Mouse (Mus musculus): ENCODE results near the gene Trpd52l3. TPM values are rescaled to one million over a fixed set of nuclear protein-coding genes. Genes with fewer than 3 reads are reported as not detected.

Trpd52l3 gene
- total RNA-seq, 2 experiments from 2014 or later: not detected

GRCm38 (mm10) chr19:30029894-30030635, 26.5 kb downstream of the Trpd52l3 start, which contains the start of gene Uhrf2:
Uhrf2 (plus strand) TSS chr19:30030513.
- DNase-seq: peak; percentile 92 to 93

- DNase-seq: no peak
Observed at GRCm38 (mm10) chr19:30030636-30031467, 27.3 kb downstream of the Trpd52l3 start.

- DNase-seq: no peak
Observed at GRCm38 (mm10) chr19:30031468-30031931, 27.9 kb downstream of the Trpd52l3 start.

GRCm38 (mm10) chr19:30032206-30032605, 28.6 kb downstream of the Trpd52l3 start:
- DNase-seq: no peak

DNA sequence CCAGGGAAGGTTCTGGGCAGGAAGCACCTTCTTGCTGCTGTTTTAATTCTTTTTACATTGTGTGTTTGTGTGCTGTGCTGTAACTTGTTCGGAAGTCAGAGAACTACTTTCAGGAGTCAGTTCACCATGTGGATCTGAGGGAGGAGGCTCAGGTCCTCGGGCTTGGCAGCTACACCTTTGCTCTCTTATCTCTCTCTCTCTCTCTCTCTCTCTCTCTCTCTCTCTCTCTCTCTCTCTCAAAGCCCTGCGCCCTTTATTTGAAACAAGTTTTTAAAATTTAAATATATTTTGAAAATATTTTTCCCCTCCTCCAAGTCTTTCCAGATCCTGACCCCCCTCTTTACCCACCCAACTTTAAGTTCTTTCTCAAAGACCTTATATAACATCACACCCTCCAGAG, 31.8 kb downstream of the Trpd52l3 start:
- DNase-seq: no peak

DNA sequence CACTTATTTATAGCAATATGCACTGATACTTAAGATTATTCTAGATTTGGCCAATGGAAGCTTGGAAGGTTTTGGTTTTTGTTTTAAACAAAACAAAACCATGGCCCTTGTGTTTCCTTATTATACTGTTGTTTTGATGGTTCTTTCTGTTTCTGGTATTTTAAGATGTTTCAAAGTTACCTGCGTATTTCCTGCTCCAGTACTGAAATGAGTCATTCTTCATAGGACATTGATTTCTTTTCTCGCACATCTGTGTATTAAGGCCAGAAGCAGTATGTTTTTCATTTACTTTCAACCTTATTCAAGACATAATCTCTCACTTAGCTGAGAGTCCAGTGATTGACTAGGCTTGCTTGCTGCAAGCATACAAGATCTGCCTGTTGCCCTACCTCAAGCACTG, 40.1 kb downstream of the Trpd52l3 start:
- DNase-seq: no peak

DNA sequence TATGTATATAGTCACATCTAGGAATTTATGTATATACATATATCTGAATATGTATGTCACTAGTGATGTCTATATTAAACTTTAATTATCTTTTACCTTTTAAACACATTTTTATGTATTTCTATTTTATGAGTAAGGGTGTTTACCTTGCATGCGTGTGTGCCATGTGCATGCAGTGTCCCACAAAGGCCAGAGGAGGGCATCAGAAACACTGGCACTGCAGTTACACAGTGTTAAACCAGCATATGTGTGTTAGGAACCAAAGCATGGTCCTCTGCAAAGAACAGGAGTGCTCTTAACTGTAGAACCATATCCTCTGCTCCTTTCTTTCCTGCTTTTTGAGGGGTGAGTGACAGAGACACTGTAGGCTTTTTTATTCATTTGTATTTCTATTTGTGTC, 41.0 kb downstream of the Trpd52l3 start:
- no peak for DNase-seq

DNA sequence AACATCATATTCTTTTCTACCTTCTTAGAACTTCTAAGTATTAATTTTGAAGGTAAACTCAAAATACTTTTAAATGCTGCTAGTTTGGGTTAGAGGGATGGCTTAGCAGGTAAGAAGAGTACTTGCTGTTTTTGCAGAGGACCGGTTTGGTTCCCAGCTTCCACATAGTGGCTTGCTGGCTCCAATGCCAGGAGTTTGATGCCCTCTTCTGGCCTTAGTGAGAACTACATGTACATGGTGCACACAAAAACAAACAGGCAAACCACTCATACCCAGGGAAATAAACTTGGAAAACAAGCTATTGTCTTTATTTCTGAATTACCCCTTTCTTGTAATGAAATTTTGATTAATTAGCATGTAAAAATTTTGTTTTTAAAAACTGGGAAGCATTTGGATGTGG, 42.3 kb downstream of the Trpd52l3 start:
- no peak for DNase-seq

- DNase-seq: no peak
Observed at GRCm38 (mm10) chr19:30050584-30050983, 47.0 kb downstream of the Trpd52l3 start.

- no peak for DNase-seq
Observed at GRCm38 (mm10) chr19:30051479-30051878, 47.9 kb downstream of the Trpd52l3 start.

DNA sequence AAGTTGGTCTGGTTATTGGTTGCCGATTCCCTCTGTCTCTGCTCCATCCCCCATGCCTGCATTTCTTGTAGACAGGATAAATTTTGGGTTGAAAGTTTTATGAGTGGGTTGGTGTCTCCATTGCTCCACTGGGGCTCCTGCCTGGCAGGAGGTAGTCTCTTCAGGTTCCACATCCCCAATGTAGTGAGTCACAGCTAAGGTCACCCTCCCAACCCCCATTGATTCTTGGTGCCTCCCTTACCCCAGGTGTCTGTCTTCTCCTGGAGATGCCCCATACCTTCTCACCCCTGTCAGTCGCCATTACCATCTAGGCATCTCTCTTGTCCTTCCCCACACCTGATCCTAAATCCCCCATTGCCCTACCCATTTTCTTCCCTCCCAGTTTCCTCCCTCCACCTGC, 50.6 kb downstream of the Trpd52l3 start:
- no peak for DNase-seq

Other genes starting within 250 kb of the Trpd52l3 start
- 10 to 100 TPM; 38.4 to 39.7 TPM for gene 9930021J03Rik, start 197.8 kb upstream of the Trpd52l3 start, total RNA-seq (2021)
- 10 to 100 TPM; 37.4 to 39.2 TPM for gene Ranbp6, start 190.8 kb upstream of the Trpd52l3 start, total RNA-seq (2021)
- gene Il33, start 78.7 kb upstream of the Trpd52l3 start, total RNA-seq (2021): 10 to 100 TPM; 31.9 to 34.2 TPM
- 10 to 100 TPM; 67.2 to 82.8 TPM for gene Uhrf2, start 26.7 kb downstream of the Trpd52l3 start, total RNA-seq (2021)
- 10 to 100 TPM; 34.3 to 35.6 TPM for gene Gldc, start 171.6 kb downstream of the Trpd52l3 start, total RNA-seq (2021)
- gene Mbl2, start 229.2 kb downstream of the Trpd52l3 start, total RNA-seq (2021): not detected